Mouse (Mus musculus) liver, embryonic 14.5 days (tissue): Measurements from ENCODE around the gene Ankrd23.

Experiments used
- CTCF ChIP-seq: IDR thresholded peaks from 2 replicates; pipeline ENCODE4 v1.5.1; 2016; ENCODE audit warnings: antibody characterized with exemption, low read depth, control low read depth
- EP300 ChIP-seq: IDR thresholded peaks from 2 replicates; pipeline ENCODE4 v1.6.1; 2016; ENCODE audit warnings: antibody characterized with exemption, low read depth

- no peak for TF ChIP-seq CTCF
- no peak for TF ChIP-seq EP300
Observed at GRCm38 (mm10) chr1:36531461-36531860, 5.2 kb downstream of the Ankrd23 start.
